Mouse (Mus musculus): ENCODE results near the gene Myo10.

The Myo10 gene

GRCm38 (mm10) chr15:25723281-25724113 is 101.2 kb downstream of the Myo10 start:
- no peak for DNase-seq (ENCODE audit: low spot score)

GRCm38 (mm10) chr15:25724549-25724948 is 102.2 kb downstream of the Myo10 start:
- DNase-seq (ENCODE audit: low spot score), result no peak

- DNase-seq (ENCODE audit: low spot score), result no peak
Observed at GRCm38 (mm10) chr15:25726814-25727213, 104.5 kb downstream of the Myo10 start.

GRCm38 (mm10) chr15:25728501-25728900 is 106.2 kb downstream of the Myo10 start:
- no peak for DNase-seq (ENCODE audit: low spot score)

- no peak for DNase-seq (ENCODE audit: low spot score)
Observed at GRCm38 (mm10) chr15:25731053-25731452, 108.7 kb downstream of the Myo10 start.

- DNase-seq (ENCODE audit: low spot score), result no peak
Observed at GRCm38 (mm10) chr15:25732758-25733428, 110.6 kb downstream of the Myo10 start.

- no peak for DNase-seq (ENCODE audit: low spot score)
Observed at GRCm38 (mm10) chr15:25733739-25734430, 111.6 kb downstream of the Myo10 start.

- no peak for DNase-seq (ENCODE audit: low spot score)
Observed at GRCm38 (mm10) chr15:25736531-25736930, 114.2 kb downstream of the Myo10 start.

GRCm38 (mm10) chr15:25740271-25740670 is 117.9 kb downstream of the Myo10 start:
- DNase-seq (ENCODE audit: low spot score), result no peak

- DNase-seq (ENCODE audit: low spot score), result no peak
Observed at GRCm38 (mm10) chr15:25742196-25742595, 119.9 kb downstream of the Myo10 start.

- DNase-seq (ENCODE audit: low spot score), result no peak
Observed at GRCm38 (mm10) chr15:25751510-25751909, 129.2 kb downstream of the Myo10 start.

- no peak for DNase-seq (ENCODE audit: low spot score)
Observed at GRCm38 (mm10) chr15:25752597-25752996, 130.3 kb downstream of the Myo10 start.

- DNase-seq (ENCODE audit: low spot score), result no peak
Observed at GRCm38 (mm10) chr15:25753003-25753402, 130.7 kb downstream of the Myo10 start.

- no peak for DNase-seq (ENCODE audit: low spot score)
Observed at GRCm38 (mm10) chr15:25753878-25754277, 131.6 kb downstream of the Myo10 start.

GRCm38 (mm10) chr15:25754342-25754951 is 132.1 kb downstream of the Myo10 start:
- no peak for DNase-seq (ENCODE audit: low spot score)

- DNase-seq (ENCODE audit: low spot score), result no peak
Observed at GRCm38 (mm10) chr15:25755536-25755935, 133.2 kb downstream of the Myo10 start.

- no peak for DNase-seq (ENCODE audit: low spot score)
Observed at GRCm38 (mm10) chr15:25756072-25756471, 133.7 kb downstream of the Myo10 start.

GRCm38 (mm10) chr15:25758037-25758436 is 135.7 kb downstream of the Myo10 start:
- no peak for DNase-seq (ENCODE audit: low spot score)

GRCm38 (mm10) chr15:25758500-25759086 is 136.3 kb downstream of the Myo10 start:
- no peak for DNase-seq (ENCODE audit: low spot score)

GRCm38 (mm10) chr15:25760304-25760703 is 138.0 kb downstream of the Myo10 start:
- no peak for DNase-seq (ENCODE audit: low spot score)

GRCm38 (mm10) chr15:25761049-25761448 is 138.7 kb downstream of the Myo10 start:
- no peak for DNase-seq (ENCODE audit: low spot score)

- DNase-seq (ENCODE audit: low spot score), result no peak
Observed at GRCm38 (mm10) chr15:25761800-25762211, 139.5 kb downstream of the Myo10 start.

Data from urinary bladder, postnatal 10 days (tissue).